Mouse (Mus musculus): ENCODE results near the gene Gas2l1. TPM values are rescaled to one million over a fixed set of nuclear protein-coding genes. Genes with fewer than 3 reads are reported as not detected.

Gas2l1 gene
- total and polyA plus RNA-seq, 3 experiments = 41.1 to 89.0 TPM; not detected in 1

DNA sequence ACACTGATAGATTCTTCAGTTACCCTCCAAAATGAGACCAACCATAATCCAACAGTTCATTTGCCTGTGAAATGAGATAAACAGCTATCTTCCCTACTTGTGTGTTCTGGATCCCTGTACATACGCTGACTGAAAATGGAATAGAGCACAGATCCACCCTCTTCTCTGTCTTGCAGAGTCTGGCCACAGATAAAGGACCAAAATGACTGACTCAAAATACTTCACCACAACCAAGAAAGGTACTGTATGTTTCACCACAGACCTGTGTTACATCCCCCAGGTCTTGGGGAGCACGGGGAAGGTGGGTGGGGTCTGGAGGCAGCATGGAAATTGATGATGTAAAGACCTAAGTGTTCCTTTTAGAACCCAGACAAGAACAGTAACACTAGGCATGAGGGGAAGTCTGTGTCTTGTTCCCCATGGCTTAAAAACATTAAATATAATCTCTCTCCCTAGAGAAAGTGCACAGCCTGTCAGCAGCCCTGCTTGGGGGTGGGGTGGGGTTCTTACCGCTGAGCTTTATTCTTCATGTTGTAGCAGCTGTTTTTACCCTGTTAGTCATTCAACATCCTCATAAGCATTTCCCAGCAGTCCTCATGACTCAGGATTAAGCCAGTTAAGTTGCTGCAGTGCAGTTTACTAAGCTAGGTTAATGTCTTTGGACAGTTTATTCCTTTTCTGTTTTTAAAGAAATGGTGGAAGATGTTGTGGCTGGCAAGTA lies 55.6 kb downstream of the Gas2l1 start:
- Histone ChIP-seq H3K36me3 (ENCODE audit: control insufficient read depth in 1 of 2, insufficient read depth in 2 of 2, low read length in 2 of 2) (peaks cover 18 to 56% of the 10 kb centered on the region in 2 experiments), H3K4me3 (ENCODE audit: control insufficient read depth in 1 of 2, insufficient read depth in 1 of 2, low read depth in 2 of 2, low read length in 2 of 2) (no peak overlapping the region), H3K27ac (ENCODE audit: control insufficient read depth, low read depth, low read length) (peak overlapping the region; percentile 88), H3K27me3 (ENCODE audit: control insufficient read depth in 1 of 2, insufficient read depth in 2 of 2, low read length in 2 of 2) (no peaks in the 10 kb centered on the region), H3K79me2 (ENCODE audit: control insufficient read depth, insufficient read depth, low read length, poor library complexity) (peaks cover 1% of the 10 kb centered on the region; the same call in 1 of the 2 replicates), H3K9me3 (replicated peaks; ENCODE audit: insufficient read depth, low read length) (no peaks in the 10 kb centered on the region), H3K9ac (ENCODE audit: control insufficient read depth, low read depth, low read length, poor library complexity, severe bottlenecking) (peak overlapping the region; percentile 31), H3K4me1 (ENCODE audit: control insufficient read depth in 1 of 2, insufficient read depth in 2 of 2, low read length in 2 of 2) (peaks cover 45 to 47% of the 10 kb centered on the region in 2 experiments)
- peak; percentile 89 for DNase-seq (ENCODE audit: low read depth, low spot score)
- TF ChIP-seq RAD21 (IDR thresholded peaks at IDR 0.05; ENCODE audit: low read depth, low read length) = no peak
- TF ChIP-seq SIN3A (IDR thresholded peaks at IDR 0.05; ENCODE audit: low read length) = peak; percentile 77
- no peak for TF ChIP-seq JUND (IDR thresholded peaks at IDR 0.05; ENCODE audit: low read depth, low read length)
- no peak for TF ChIP-seq SMC3 (IDR thresholded peaks at IDR 0.05; ENCODE audit: low read depth, low read length)
- TF ChIP-seq HCFC1 (IDR thresholded peaks at IDR 0.05; ENCODE audit: low read depth, low read length) = peak; percentile 28; the same call in 1 of the 2 replicates
- no peak for TF ChIP-seq ZMIZ1 (IDR thresholded peaks at IDR 0.05; ENCODE audit: low read depth, low read length)
- no peak for TF ChIP-seq CHD1 (IDR thresholded peaks at IDR 0.05; ENCODE audit: low read depth, low read length)
- TF ChIP-seq TAL1 (IDR thresholded peaks at IDR 0.05; ENCODE audit: low read length) = peak; percentile 85
- no peak for TF ChIP-seq BHLHE40 (IDR thresholded peaks at IDR 0.05; ENCODE audit: borderline replicate concordance, low read depth, low read length)
- TF ChIP-seq MAX (IDR thresholded peaks at IDR 0.05; ENCODE audit: low read length) = no peak
- TF ChIP-seq POLR2A (IDR thresholded peaks at IDR 0.05; ENCODE audit: control insufficient read depth in 1 of 2, insufficient read depth in 1 of 2, low read depth in 1 of 2, low read length in 2 of 2, poor library complexity in 1 of 2) = peak in 1 of 2 experiments; percentile 51; a peak in 2 of 4 replicates
- no peak for TF ChIP-seq E2F4 (IDR thresholded peaks at IDR 0.05; ENCODE audit: borderline replicate concordance, low read depth, low read length)
- TF ChIP-seq USF2 (IDR thresholded peaks at IDR 0.05; ENCODE audit: borderline replicate concordance in 1 of 2, insufficient read depth in 1 of 2, low read depth in 1 of 2, low read length in 2 of 2) = no peak
- TF ChIP-seq NELFE (IDR thresholded peaks at IDR 0.05; ENCODE audit: low read depth, low read length) = no peak
- TF ChIP-seq ZC3H11A (IDR thresholded peaks at IDR 0.05; ENCODE audit: low read depth, low read length) = no peak
- no peak for TF ChIP-seq POLR2AphosphoS5 (IDR thresholded peaks at IDR 0.05; ENCODE audit: borderline replicate concordance, low read depth, low read length)
- 0 out of 2 replicates have a peak, but pooled peaks have one; percentile 32 for TF ChIP-seq UBTF (IDR thresholded peaks at IDR 0.05; ENCODE audit: borderline replicate concordance, insufficient read depth, low read depth, low read length)
- TF ChIP-seq NRF1 (IDR thresholded peaks at IDR 0.05; ENCODE audit: insufficient read depth, low read depth, low read length, poor library complexity, severe bottlenecking) = no peak
- TF ChIP-seq KAT2A (conservative IDR thresholded peaks at IDR 0.05; ENCODE audit: low read depth, low read length) = no peak
- TF ChIP-seq GABPA (IDR thresholded peaks at IDR 0.05; ENCODE audit: low read depth, low read length) = no peak
- peak; percentile 93 for TF ChIP-seq GATA1 (IDR thresholded peaks at IDR 0.05; ENCODE audit: low read depth, low read length)
- peak; percentile 58; the same call in 1 of the 2 replicates for TF ChIP-seq MYC (IDR thresholded peaks at IDR 0.05; ENCODE audit: low read depth, low read length)
- peak; percentile 88 to 90 for TF ChIP-seq EP300 (IDR thresholded peaks at IDR 0.05; ENCODE audit: low read depth in 1 of 2, low read length in 2 of 2)
- no peak for TF ChIP-seq USF1 (IDR thresholded peaks at IDR 0.05; ENCODE audit: low read depth, low read length)
- no peak for TF ChIP-seq MAZ (IDR thresholded peaks at IDR 0.05; ENCODE audit: low read depth, low read length)
- TF ChIP-seq ELF1 (IDR thresholded peaks at IDR 0.05; ENCODE audit: low read depth, low read length) = no peak
- TF ChIP-seq MXI1 (IDR thresholded peaks at IDR 0.05; ENCODE audit: low read depth, low read length) = peak; percentile 64; the same call in 1 of the 2 replicates
- peak; percentile 73 for TF ChIP-seq TBP (IDR thresholded peaks at IDR 0.05; ENCODE audit: low read depth, low read length)
- TF ChIP-seq CTCF (IDR thresholded peaks at IDR 0.05 in 2 of 3, conservative IDR thresholded peaks at IDR 0.05 in 1 of 3; ENCODE audit: control insufficient read depth in 1 of 3, insufficient read depth in 1 of 3, low read depth in 2 of 3, low read length in 3 of 3, poor library complexity in 1 of 3, severe bottlenecking in 1 of 3) = no peak
- no peak for TF ChIP-seq POLR2AphosphoS2 (IDR thresholded peaks at IDR 0.05; ENCODE audit: low read length)
- TF ChIP-seq MAFK (IDR thresholded peaks at IDR 0.05; ENCODE audit: borderline replicate concordance, low read depth, low read length) = no peak
- peak; percentile 36; the same call in 1 of the 2 replicates for TF ChIP-seq ETS1 (IDR thresholded peaks at IDR 0.05; ENCODE audit: low read depth, low read length)
- peak; percentile 87 for TF ChIP-seq TCF12 (IDR thresholded peaks at IDR 0.05; ENCODE audit: low read depth, low read length)
- no peak for TF ChIP-seq CHD2 (IDR thresholded peaks at IDR 0.05; ENCODE audit: low read length)
- no peak for TF ChIP-seq ZKSCAN1 (IDR thresholded peaks at IDR 0.05; ENCODE audit: low read depth, low read length)
- peak; percentile 41; the same call in 1 of the 2 replicates for TF ChIP-seq RCOR1 (IDR thresholded peaks at IDR 0.05; ENCODE audit: low read depth, low read length)
- peak; percentile 87 for TF ChIP-seq MYB (IDR thresholded peaks at IDR 0.05; ENCODE audit: low read depth, low read length)
